Mouse (Mus musculus) midbrain, embryonic 14.5 days (tissue): Measurements from ENCODE around the gene Gm42791. TPM values are rescaled to one million over a fixed set of nuclear protein-coding genes. Genes with fewer than 3 reads are reported as not detected.

Experiments used
- ATAC-seq: fragments of 200-750 bp; cut with Nextera tagmentation; 2 replicates; pipeline ENCODE4 v1.8.0; 2017; ENCODE audit warnings: moderate number of reproducible peaks, moderate library complexity; ENCODE audit not compliant: low FRiP score, low TSS enrichment
- DNase-seq: peaks from one replicate; pipeline ENCODE4 v3.0.0-alpha.2; 2015
- H3K27ac ChIP-seq: fragments of 300-500 bp; sonication (generic); replicated peaks from 2 replicates; pipeline ENCODE4 v1.5.1; 2014; ENCODE audit warnings: mild to moderate bottlenecking, low read depth, low read length, moderate library complexity
- H3K27me3 ChIP-seq: fragments of 300-500 bp; sonication (generic); 2 replicates; pipeline ENCODE4 v1.6.1; 2014; ENCODE audit warnings: low read length, control low read depth, mixed read lengths; ENCODE audit not compliant: control insufficient read depth, insufficient read depth
- H3K36me3 ChIP-seq: fragments of 300-500 bp; sonication (generic); 2 replicates; pipeline ENCODE4 v1.6.1; 2014; ENCODE audit warnings: low read length, control low read depth; ENCODE audit not compliant: control insufficient read depth, insufficient read depth
- H3K4me1 ChIP-seq: fragments of 300-500 bp; sonication (generic); 2 replicates; pipeline ENCODE4 v1.6.1; 2014; ENCODE audit warnings: mild to moderate bottlenecking, antibody characterized with exemption, low read length, control low read depth; ENCODE audit not compliant: control insufficient read depth, insufficient read depth
- H3K4me2 ChIP-seq: fragments of 300-500 bp; sonication (generic); 2 replicates; pipeline ENCODE4 v1.6.1; 2014; ENCODE audit warnings: mild to moderate bottlenecking, low read length, moderate library complexity
- H3K4me3 ChIP-seq: fragments of 300-500 bp; sonication (generic); replicated peaks from 2 replicates; pipeline ENCODE4 v1.5.1; 2014; ENCODE audit warnings: low read depth, low read length
- H3K9ac ChIP-seq: fragments of 300-500 bp; sonication (generic); replicated peaks from 2 replicates; pipeline ENCODE4 v1.6.1; 2014; ENCODE audit warnings: mild to moderate bottlenecking, low read length, moderate library complexity
- H3K9me3 ChIP-seq: fragments of 300-500 bp; sonication (generic); 2 replicates; pipeline ENCODE4 v1.6.1; 2016; ENCODE audit warnings: low read length, control low read depth, mixed read lengths; ENCODE audit not compliant: control insufficient read depth
- WGBS: fragments of 180-500 bp; shearing (Covaris S2); extraction: QIAGEN DNeasy Blood & Tissue Kit; methylation state at CpG from one replicate; pipeline ENCODE4 v1.1.7; 2014; 5-methylcytosine and 5-hydroxymethylcytosine counted together
- polyA plus RNA-seq: library from polyadenylated mRNA; unstranded; fragments of >200 nt; fragmentation: Nextera tagmentation; extraction: Ambion mirVana; gene quantifications from 2 replicates; pipeline ENCODE4 v1.2.1, GENCODE M21; 2014

Gene Gm42791
- polyA plus RNA-seq: not detected in 2 replicates

GRCm38 (mm10) chr5:148994706-148995414 lies at the start of gene Gm42791:
TSS of gene Gm42791 (minus strand) at chr5:148995147.
- Histone ChIP-seq H3K27ac (peak within 1 kb of the TSS; percentile 87), H3K27me3 (no peaks in the 10 kb centered on the region), H3K36me3 (no peaks in the 10 kb centered on the region), H3K4me2 (peak within 1 kb of the TSS; percentile 81), H3K9ac (peak within 1 kb of the TSS; percentile 69), H3K4me3 (peak within 1 kb of the TSS; percentile 50), H3K9me3 (no peaks in the 10 kb centered on the region), H3K4me1 (peaks cover 18% of the 10 kb centered on the region)
- 1% methylated on average over 33 of the region's 33 CpGs for WGBS
- ATAC-seq: peak; percentile 88
- DNase-seq: peak; percentile 93

- H3K27me3 ChIP-seq: no peaks in the 10 kb centered on the region
- H3K9me3 ChIP-seq: no peaks in the 10 kb centered on the region
- no peak overlapping the region for H3K4me2 ChIP-seq
- H3K4me1 ChIP-seq: no peaks in the 10 kb centered on the region
- H3K27ac ChIP-seq: no peak overlapping the region
- peaks cover 16% of the 10 kb centered on the region for H3K36me3 ChIP-seq
- DNase-seq (no peak), ATAC-seq (no peak)
- H3K4me3 ChIP-seq: no peak overlapping the region
- H3K9ac ChIP-seq: no peak overlapping the region
- 83% methylated on average over 4 of the region's 4 CpGs for WGBS
Measured at GRCm38 (mm10) chr5:149044067-149044466, 49.1 kb upstream of the Gm42791 start.

GRCm38 (mm10) chr5:149043240-149043639 lies 48.3 kb upstream of the Gm42791 start:
- ATAC-seq: no peak
- H3K4me3 ChIP-seq: no peak overlapping the region
- no peak for DNase-seq
- no peak overlapping the region for H3K4me2 ChIP-seq
- no peak overlapping the region for H3K9ac ChIP-seq
- H3K27me3 ChIP-seq: no peaks in the 10 kb centered on the region
- WGBS: 85% methylated on average over 6 of the region's 6 CpGs
- no peaks in the 10 kb centered on the region for H3K9me3 ChIP-seq
- H3K27ac ChIP-seq: no peak overlapping the region
- peaks cover 11% of the 10 kb centered on the region; the same call in 1 of the 2 replicates for H3K36me3 ChIP-seq
- no peaks in the 10 kb centered on the region for H3K4me1 ChIP-seq

- no peak overlapping the region for H3K27ac ChIP-seq
- WGBS: 87% methylated on average over 5 of the region's 5 CpGs
- H3K4me3 ChIP-seq: no peak overlapping the region
- H3K4me1 ChIP-seq: no peaks in the 10 kb centered on the region
- H3K36me3 ChIP-seq: no peaks in the 10 kb centered on the region
- ATAC-seq (no peak), DNase-seq (peak; percentile 24)
- H3K9ac ChIP-seq: no peak overlapping the region
- H3K27me3 ChIP-seq: no peaks in the 10 kb centered on the region
- H3K4me2 ChIP-seq: no peak overlapping the region
- H3K9me3 ChIP-seq: peaks cover 5% of the 10 kb centered on the region; the same call in 1 of the 2 replicates
Measured at GRCm38 (mm10) chr5:149039825-149040224, 44.9 kb upstream of the Gm42791 start.

- Histone ChIP-seq H3K36me3 (no peaks in the 10 kb centered on the region), H3K4me3 (no peak overlapping the region), H3K27me3 (no peaks in the 10 kb centered on the region), H3K27ac (no peak overlapping the region), H3K4me1 (no peaks in the 10 kb centered on the region), H3K9me3 (peaks cover 5% of the 10 kb centered on the region; the same call in 1 of the 2 replicates), H3K4me2 (no peak overlapping the region), H3K9ac (no peak overlapping the region)
- no peak for ATAC-seq
- DNase-seq: peak; percentile 64
- 22% methylated on average over 10 of the region's 10 CpGs for WGBS
Measured at GRCm38 (mm10) chr5:149037729-149038128, 42.8 kb upstream of the Gm42791 start.

DNA sequence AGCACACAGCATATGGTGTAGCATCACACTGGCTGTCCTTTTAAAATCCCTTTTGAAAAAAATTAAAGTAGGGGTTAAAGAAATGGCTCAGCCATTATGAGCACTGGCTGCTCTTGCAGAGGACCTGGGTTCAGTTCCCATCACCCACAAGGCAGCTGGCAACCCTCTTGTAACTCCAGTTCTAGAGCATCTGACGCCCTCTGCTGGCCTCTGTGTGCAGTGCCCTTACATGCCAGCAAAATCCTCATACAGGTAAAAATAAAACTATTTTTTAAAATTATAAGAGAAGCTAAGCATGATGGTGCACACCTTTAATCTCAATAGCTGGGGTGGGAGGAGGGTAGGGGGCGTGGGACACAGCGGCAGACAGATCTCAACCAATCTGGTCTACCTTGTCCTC lies 42.0 kb upstream of the Gm42791 start:
- peaks cover 5% of the 10 kb centered on the region; the same call in 1 of the 2 replicates for H3K9me3 ChIP-seq
- H3K4me1 ChIP-seq: no peaks in the 10 kb centered on the region
- H3K9ac ChIP-seq: no peak overlapping the region
- H3K4me2 ChIP-seq: no peak overlapping the region
- DNase-seq (no peak), ATAC-seq (no peak)
- H3K4me3 ChIP-seq: no peak overlapping the region
- no peak overlapping the region for H3K27ac ChIP-seq
- 94% methylated on average over 3 of the region's 3 CpGs for WGBS
- no peaks in the 10 kb centered on the region for H3K36me3 ChIP-seq
- no peaks in the 10 kb centered on the region for H3K27me3 ChIP-seq

DNA sequence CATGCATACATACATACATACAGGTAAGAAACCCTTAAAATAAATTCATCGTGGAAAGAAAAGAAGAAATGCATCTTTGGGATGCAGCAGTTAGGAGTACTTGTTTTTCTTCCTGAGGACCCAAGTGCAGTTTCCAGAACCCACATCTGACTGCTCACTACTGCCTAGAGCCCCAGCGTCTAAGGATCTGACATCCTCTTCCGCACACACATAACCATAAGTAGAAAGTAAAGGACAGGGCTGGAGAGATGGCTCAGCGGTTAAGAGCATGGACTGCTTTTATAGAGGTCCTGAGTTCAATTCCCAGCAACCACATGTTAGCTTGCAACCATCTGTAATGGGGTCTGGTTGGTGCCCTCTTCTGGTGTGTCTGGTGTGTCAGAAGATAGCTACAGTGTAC lies 37.5 kb upstream of the Gm42791 start:
- no peak for DNase-seq
- no peak for ATAC-seq

DNA sequence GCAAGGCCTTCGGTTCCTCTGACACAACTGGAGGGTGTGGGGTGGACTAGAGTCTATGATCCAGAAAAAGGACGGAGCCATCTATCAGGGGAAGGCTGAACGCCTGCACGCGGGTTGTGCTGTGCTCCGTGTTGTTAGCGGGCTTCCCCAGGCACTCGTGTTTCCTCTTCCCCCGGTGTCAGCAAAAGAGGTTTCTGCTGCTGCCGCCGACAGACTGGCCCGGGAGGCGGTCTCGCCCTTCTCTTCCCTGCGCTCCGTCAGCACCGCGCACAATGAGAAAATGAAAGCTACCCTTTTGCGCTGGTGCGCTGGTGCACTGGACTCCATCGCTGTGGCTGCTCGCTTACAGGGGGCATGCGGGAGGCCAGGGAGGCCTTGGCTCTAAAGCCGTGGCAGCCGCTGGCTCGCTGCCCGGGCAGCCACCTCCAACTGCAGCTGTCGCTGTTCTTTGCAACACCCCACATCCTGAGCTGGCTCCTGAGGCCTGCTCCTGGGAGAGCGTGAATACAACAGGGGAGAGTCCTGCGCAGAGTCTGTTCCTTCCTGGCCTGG lies 36.3 kb upstream of the Gm42791 start:
- 2% methylated on average over 30 of the region's 30 CpGs for WGBS
- ATAC-seq: peak; percentile 76; the same call in 1 of the 2 replicates
- H3K4me1 ChIP-seq: peaks cover 10% of the 10 kb centered on the region; the same call in 1 of the 2 replicates
- H3K4me3 ChIP-seq: peak overlapping the region; percentile 24
- no peaks in the 10 kb centered on the region for H3K36me3 ChIP-seq
- peak; percentile 87 for DNase-seq
- peak overlapping the region; percentile 80 for H3K27ac ChIP-seq
- H3K9me3 ChIP-seq: no peaks in the 10 kb centered on the region
- no peaks in the 10 kb centered on the region for H3K27me3 ChIP-seq
- peak overlapping the region; percentile 54 for H3K4me2 ChIP-seq
- H3K9ac ChIP-seq: peak overlapping the region; percentile 48

More for the DNA sequence above, 37.5 kb upstream of the Gm42791 start:
- no peak overlapping the region for H3K4me2 ChIP-seq
- no peak overlapping the region for H3K4me3 ChIP-seq
- H3K9ac ChIP-seq: no peak overlapping the region
- WGBS: 95% methylated on average over 4 of the region's 4 CpGs
- no peaks in the 10 kb centered on the region for H3K27me3 ChIP-seq
- H3K4me1 ChIP-seq: peaks cover 10% of the 10 kb centered on the region; the same call in 1 of the 2 replicates
- H3K9me3 ChIP-seq: peaks cover 5% of the 10 kb centered on the region; the same call in 1 of the 2 replicates
- no peaks in the 10 kb centered on the region for H3K36me3 ChIP-seq
- no peak overlapping the region for H3K27ac ChIP-seq
